Mouse (Mus musculus) hindbrain, embryonic 11.5 days (tissue): Measurements from ENCODE around the gene Gpd1l. TPM values are rescaled to one million over a fixed set of nuclear protein-coding genes. Genes with fewer than 3 reads are reported as not detected.

ENCODE experiments used
- polyA plus RNA-seq: library from polyadenylated mRNA; unstranded; fragments of >200 nt; fragmentation: Nextera tagmentation; extraction: Ambion mirVana; gene quantifications from 2 replicates; pipeline ENCODE4 v1.2.1, GENCODE M21; 2014

The Gpd1l gene
- polyA plus RNA-seq, 1 experiment from 2014 or later: 9.8 TPM

Other genes with a start within 250 kb of the Gpd1l start
- 111 and 129 TPM in 2 replicates for gene Dync1li1, start 245.2 kb downstream of the Gpd1l start, polyA plus RNA-seq
- gene Cmtm6, start 202.9 kb downstream of the Gpd1l start, polyA plus RNA-seq: 22.7 and 26.6 TPM in 2 replicates
- 66.1 and 77.8 TPM in 2 replicates for gene Cmtm7, start 152.1 kb downstream of the Gpd1l start, polyA plus RNA-seq
- gene Cmtm8, start 89.8 kb downstream of the Gpd1l start, polyA plus RNA-seq: 22.1 and 29.3 TPM in 2 replicates
- gene Osbpl10, start 44.6 kb upstream of the Gpd1l start, polyA plus RNA-seq: 1.1 and 1.6 TPM in 2 replicates
- gene Rps27rt, start 48.8 kb upstream of the Gpd1l start, polyA plus RNA-seq: 295 and 351 TPM in 2 replicates